Mouse (Mus musculus): Measurements from ENCODE around the gene Slc26a5. TPM values are rescaled to one million over a fixed set of nuclear protein-coding genes. Genes with fewer than 3 reads are reported as not detected.

The Slc26a5 gene
- polyA plus RNA-seq, 1 experiment from 2014 or later, result not detected

DNA sequence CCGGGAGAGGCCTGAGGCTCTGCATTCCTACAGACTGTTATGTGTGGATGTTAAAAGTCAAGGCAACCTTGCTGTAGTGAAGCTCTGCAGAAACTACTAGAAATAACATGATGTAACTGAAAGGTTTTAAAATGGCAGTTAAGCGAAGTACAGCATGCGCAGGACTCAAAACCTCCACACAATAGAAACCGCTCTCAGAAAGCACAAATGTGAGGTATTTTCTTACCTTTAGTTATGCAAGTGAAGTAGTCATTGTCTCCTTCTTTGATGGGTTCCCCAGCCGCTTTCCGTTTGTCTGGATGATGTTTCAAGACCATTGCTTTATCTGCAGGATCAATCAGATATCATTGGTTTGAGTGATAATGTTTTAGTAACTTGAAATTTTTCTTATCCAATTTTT lies 88.9 kb downstream of the Slc26a5 start:
- Histone ChIP-seq H3K4me3 (ENCODE audit: low read depth, low read length) (no peak overlapping the region), H3K4me2 (ENCODE audit: low read depth, low read length) (no peak overlapping the region), H3K9me3 (ENCODE audit: control insufficient read depth, low read length) (no peaks in the 10 kb centered on the region), H3K27ac (replicated peaks; ENCODE audit: low read depth, low read length) (no peak overlapping the region), H3K4me1 (ENCODE audit: control insufficient read depth, insufficient read depth, low read length) (no peaks in the 10 kb centered on the region), H3K36me3 (ENCODE audit: control insufficient read depth, insufficient read depth, low read length) (peaks cover 70% of the 10 kb centered on the region), H3K9ac (ENCODE audit: low read depth, low read length) (no peak overlapping the region), H3K27me3 (replicated peaks; ENCODE audit: control insufficient read depth, insufficient read depth, low read length) (no peaks in the 10 kb centered on the region)
- DNase-seq (ENCODE audit: low spot score) (no peak), ATAC-seq (ENCODE audit: low read depth) (no peak)
- 93% methylated on average over 6 of the region's 6 CpGs for WGBS

DNA sequence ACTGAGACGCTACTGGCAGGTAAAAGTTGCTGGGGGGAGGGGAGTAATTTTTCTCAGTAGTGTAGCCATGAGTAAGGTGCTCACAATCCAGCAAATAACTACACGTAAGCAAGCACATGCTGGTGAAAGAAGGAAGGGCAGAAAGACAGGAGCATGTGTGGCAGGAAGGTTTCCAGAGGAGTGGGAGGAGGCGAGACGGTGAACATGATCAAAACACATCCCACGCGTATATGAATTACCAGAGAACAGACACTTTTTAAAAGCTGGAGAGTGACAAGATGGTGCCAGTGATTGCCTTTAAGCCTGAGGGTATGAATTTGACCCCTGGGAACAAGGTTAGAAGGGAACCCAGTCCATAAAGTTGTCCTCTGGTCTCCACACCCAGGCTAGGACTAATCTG lies 95.6 kb downstream of the Slc26a5 start:
- Histone ChIP-seq H3K9me3 (ENCODE audit: control insufficient read depth, low read length) (no peaks in the 10 kb centered on the region), H3K4me3 (ENCODE audit: low read depth, low read length) (no peak overlapping the region), H3K9ac (ENCODE audit: low read depth, low read length) (no peak overlapping the region), H3K4me1 (ENCODE audit: control insufficient read depth, insufficient read depth, low read length) (no peaks in the 10 kb centered on the region), H3K27me3 (replicated peaks; ENCODE audit: control insufficient read depth, insufficient read depth, low read length) (no peaks in the 10 kb centered on the region), H3K4me2 (ENCODE audit: low read depth, low read length) (no peak overlapping the region), H3K36me3 (ENCODE audit: control insufficient read depth, insufficient read depth, low read length) (peaks cover 69% of the 10 kb centered on the region), H3K27ac (replicated peaks; ENCODE audit: low read depth, low read length) (no peak overlapping the region)
- no peak for ATAC-seq (ENCODE audit: low read depth)
- no peak for DNase-seq (ENCODE audit: low spot score)
- WGBS, result 93% methylated on average over 6 of the region's 6 CpGs

DNA sequence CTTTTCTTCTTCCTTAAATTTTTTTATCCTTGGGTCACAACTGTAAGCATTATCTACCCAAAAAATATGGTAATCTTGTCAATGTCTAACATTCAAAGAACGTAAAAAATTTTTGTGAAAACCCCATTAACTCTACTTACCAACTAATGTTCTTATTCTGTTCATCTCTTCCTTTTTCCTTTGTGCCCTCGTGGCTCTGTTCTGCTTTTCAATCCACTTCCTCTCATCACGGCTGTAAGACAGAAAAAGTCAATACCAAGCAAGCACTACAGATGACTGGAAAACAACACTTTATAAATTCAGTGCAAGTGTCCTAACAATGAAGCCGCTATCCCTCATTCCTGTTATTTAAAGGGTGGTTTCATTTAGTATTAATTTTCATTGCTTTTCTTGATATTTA lies 96.9 kb downstream of the Slc26a5 start:
- DNase-seq (ENCODE audit: low spot score) (no peak), ATAC-seq (ENCODE audit: low read depth) (no peak)
- H3K4me1 ChIP-seq (ENCODE audit: control insufficient read depth, insufficient read depth, low read length), result no peaks in the 10 kb centered on the region
- H3K27me3 ChIP-seq (replicated peaks; ENCODE audit: control insufficient read depth, insufficient read depth, low read length), result no peaks in the 10 kb centered on the region
- H3K27ac ChIP-seq (replicated peaks; ENCODE audit: low read depth, low read length), result no peak overlapping the region
- H3K4me3 ChIP-seq (ENCODE audit: low read depth, low read length), result no peak overlapping the region
- H3K36me3 ChIP-seq (ENCODE audit: control insufficient read depth, insufficient read depth, low read length), result peaks cover 68% of the 10 kb centered on the region
- H3K9ac ChIP-seq (ENCODE audit: low read depth, low read length), result no peak overlapping the region
- H3K4me2 ChIP-seq (ENCODE audit: low read depth, low read length), result no peak overlapping the region
- WGBS, result 89% methylated on average over 4 of the region's 4 CpGs
- H3K9me3 ChIP-seq (ENCODE audit: control insufficient read depth, low read length), result no peaks in the 10 kb centered on the region

Other genes with a start within 250 kb of the Slc26a5 start
- gene Fbxl13, start 220.0 kb downstream of the Slc26a5 start, polyA plus RNA-seq (2014; fragmentation: Nextera tagmentation; extraction: Ambion mirVana), result 0.25 and 0.46 TPM in 2 replicates
- gene Armc10, start 219.8 kb downstream of the Slc26a5 start, polyA plus RNA-seq (2014; fragmentation: Nextera tagmentation; extraction: Ambion mirVana), result 37.1 and 40.6 TPM in 2 replicates
- 2.4 and 2.8 TPM in 2 replicates for gene Napepld, start 164.2 kb downstream of the Slc26a5 start, polyA plus RNA-seq (2014; fragmentation: Nextera tagmentation; extraction: Ambion mirVana)
- 79.4 and 82.3 TPM in 2 replicates for gene Pmpcb, start 128.5 kb downstream of the Slc26a5 start, polyA plus RNA-seq (2014; fragmentation: Nextera tagmentation; extraction: Ambion mirVana)
- 56.4 and 59.2 TPM in 2 replicates for gene Dnajc2, start 80.4 kb downstream of the Slc26a5 start, polyA plus RNA-seq (2014; fragmentation: Nextera tagmentation; extraction: Ambion mirVana)
- 161 and 183 TPM in 2 replicates for gene Psmc2, start 80.3 kb downstream of the Slc26a5 start, polyA plus RNA-seq (2014; fragmentation: Nextera tagmentation; extraction: Ambion mirVana)